Mouse (Mus musculus): ENCODE results near the gene Olig1. TPM values are rescaled to one million over a fixed set of nuclear protein-coding genes. Genes with fewer than 3 reads are reported as not detected.

Olig1 gene
- polyA plus RNA-seq, 1 experiment: not detected

DNA sequence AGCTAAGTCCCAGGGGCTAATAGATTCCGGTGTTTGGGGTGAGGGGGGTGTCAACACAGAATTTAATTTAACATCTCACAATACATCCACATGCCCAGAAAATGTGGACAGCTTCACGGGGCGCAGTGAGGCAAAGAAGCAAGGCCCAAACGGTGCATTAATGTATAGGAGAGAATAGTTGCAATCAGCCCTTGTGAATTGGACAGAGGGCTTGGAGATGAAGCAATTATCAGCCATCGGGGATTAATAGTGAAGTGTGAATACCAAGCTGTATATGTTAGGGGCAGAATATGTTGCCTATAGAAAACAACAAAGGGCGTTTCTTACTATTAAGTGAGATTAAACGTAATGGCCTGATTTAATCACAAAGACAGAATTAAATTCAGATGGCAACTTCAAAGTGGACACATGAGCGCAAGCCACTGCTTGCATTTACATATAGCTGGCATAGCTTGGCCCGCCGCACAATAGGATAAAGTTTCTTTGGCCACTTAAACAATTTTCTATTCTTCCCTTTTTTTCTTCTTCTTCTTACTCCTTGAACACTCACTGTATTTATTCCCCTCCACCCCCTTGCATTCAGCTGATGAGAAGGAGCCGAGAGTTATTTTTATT, 23.3 kb downstream of the Olig1 start:
- H3K4me3 ChIP-seq: no peak overlapping the region
- H3K4me2 ChIP-seq (ENCODE audit: low read depth): no peak overlapping the region
- H3K36me3 ChIP-seq (ENCODE audit: control insufficient read depth, insufficient read depth): no peaks in the 10 kb centered on the region
- no peak overlapping the region for H3ac ChIP-seq (ENCODE audit: control insufficient read depth, insufficient read length)
- peaks cover 63% of the 10 kb centered on the region for H3K27me3 ChIP-seq (ENCODE audit: control insufficient read depth, insufficient read depth, insufficient read length)
- TF ChIP-seq CEBPB (IDR thresholded peaks at IDR 0.05; ENCODE audit: insufficient read depth, poor library complexity, severe bottlenecking) (no peak), MYOD1 (IDR thresholded peaks at IDR 0.05; ENCODE audit: control insufficient read depth in 1 of 3, insufficient read length in 2 of 3, low read depth in 2 of 3) (no peak), E2F4 (IDR thresholded peaks at IDR 0.05; ENCODE audit: insufficient read depth) (no peak), REST (IDR thresholded peaks at IDR 0.05; ENCODE audit: insufficient read depth, insufficient read length) (no peak), SRF (IDR thresholded peaks at IDR 0.05; ENCODE audit: control insufficient read depth, insufficient read length, low read depth) (no peak), TCF12 (IDR thresholded peaks at IDR 0.05; ENCODE audit: insufficient read depth, poor library complexity, severe bottlenecking) (no peak), TCF3 (IDR thresholded peaks at IDR 0.05; ENCODE audit: insufficient read length, low read depth) (no peak), MYOG (IDR thresholded peaks at IDR 0.05; ENCODE audit: control insufficient read depth in 1 of 3, insufficient read depth in 1 of 3, insufficient read length in 2 of 3, low read depth in 2 of 3) (no peak), POLR2AphosphoS2 (IDR thresholded peaks at IDR 0.05; ENCODE audit: insufficient read length, low read depth) (no peak), POLR2A (IDR thresholded peaks at IDR 0.05; ENCODE audit: insufficient read length, low read depth) (no peak), USF1 (IDR thresholded peaks at IDR 0.05; ENCODE audit: low read depth) (no peak), MAX (IDR thresholded peaks at IDR 0.05; ENCODE audit: low read depth) (no peak)
- no peaks in the 10 kb centered on the region for H3K79me2 ChIP-seq (ENCODE audit: control insufficient read depth, insufficient read depth)

DNA sequence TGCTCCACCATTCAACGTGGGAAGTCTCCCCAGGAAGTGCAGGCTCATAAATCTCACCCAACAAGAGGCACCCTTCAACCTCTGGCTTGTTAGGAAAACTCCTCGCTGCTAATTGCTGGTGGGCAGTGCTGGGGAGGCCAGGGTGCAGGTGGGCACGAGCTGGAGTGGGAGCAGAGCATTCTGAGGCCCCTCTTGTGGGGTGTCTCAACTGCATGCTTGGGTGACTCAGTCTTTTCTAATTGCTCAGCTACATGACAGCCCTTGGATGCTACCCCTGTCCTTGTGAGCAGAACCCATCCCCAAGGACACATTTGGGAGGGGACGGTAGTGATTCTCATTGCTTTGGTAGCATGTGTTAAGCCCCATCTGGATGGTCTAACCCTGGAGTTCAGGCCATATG, 28.2 kb downstream of the Olig1 start:
- H3ac ChIP-seq (ENCODE audit: control insufficient read depth, insufficient read length): no peak overlapping the region
- no peak overlapping the region for H3K4me3 ChIP-seq
- no peak overlapping the region for H3K4me2 ChIP-seq (ENCODE audit: low read depth)
- no peaks in the 10 kb centered on the region for H3K79me2 ChIP-seq (ENCODE audit: control insufficient read depth, insufficient read depth)
- TF ChIP-seq MAX (IDR thresholded peaks at IDR 0.05; ENCODE audit: low read depth): no peak
- H3K36me3 ChIP-seq (ENCODE audit: control insufficient read depth, insufficient read depth): no peaks in the 10 kb centered on the region
- H3K27me3 ChIP-seq (ENCODE audit: control insufficient read depth, insufficient read depth, insufficient read length): peaks cover 40% of the 10 kb centered on the region

DNA sequence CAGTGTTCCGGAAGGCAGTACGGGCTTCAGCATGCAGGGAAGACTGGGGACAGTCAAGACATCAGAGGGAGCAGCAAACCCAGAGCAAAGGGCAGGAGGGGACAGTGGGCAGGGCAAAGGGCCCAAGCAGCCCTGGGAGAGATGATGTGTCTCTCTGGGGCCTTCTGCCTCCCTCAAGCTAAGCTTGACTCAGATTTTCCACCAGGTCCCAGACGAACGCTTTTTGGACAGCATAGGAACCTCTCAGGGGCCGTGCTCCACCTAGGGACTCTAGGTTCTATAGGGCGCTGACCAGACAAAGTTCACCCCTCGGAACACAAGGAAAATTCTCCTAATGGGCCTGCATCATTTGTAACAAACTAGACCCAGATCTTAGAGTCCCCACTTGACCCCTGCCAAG, 29.8 kb downstream of the Olig1 start:
- Histone ChIP-seq H3K36me3 (ENCODE audit: control insufficient read depth, insufficient read depth) (no peaks in the 10 kb centered on the region), H3K27me3 (ENCODE audit: control insufficient read depth, insufficient read depth, insufficient read length) (peaks cover 46% of the 10 kb centered on the region), H3ac (ENCODE audit: control insufficient read depth, insufficient read length) (no peak overlapping the region), H3K4me2 (ENCODE audit: low read depth) (no peak overlapping the region), H3K79me2 (ENCODE audit: control insufficient read depth, insufficient read depth) (no peaks in the 10 kb centered on the region), H3K4me3 (no peak overlapping the region)
- TF ChIP-seq CEBPB (IDR thresholded peaks at IDR 0.05; ENCODE audit: insufficient read depth, poor library complexity, severe bottlenecking): no peak
- TF ChIP-seq POLR2AphosphoS2 (IDR thresholded peaks at IDR 0.05; ENCODE audit: insufficient read length, low read depth): no peak
- TF ChIP-seq MYOG (IDR thresholded peaks at IDR 0.05; ENCODE audit: control insufficient read depth in 1 of 3, insufficient read depth in 1 of 3, insufficient read length in 2 of 3, low read depth in 2 of 3): no peak
- TF ChIP-seq MAX (IDR thresholded peaks at IDR 0.05; ENCODE audit: low read depth): no peak
- TF ChIP-seq MYOD1 (IDR thresholded peaks at IDR 0.05; ENCODE audit: control insufficient read depth in 1 of 3, insufficient read length in 2 of 3, low read depth in 2 of 3): no peak
- TF ChIP-seq POLR2A (IDR thresholded peaks at IDR 0.05; ENCODE audit: insufficient read length, low read depth): no peak
- no peak for TF ChIP-seq E2F4 (IDR thresholded peaks at IDR 0.05; ENCODE audit: insufficient read depth)
- no peak for TF ChIP-seq USF1 (IDR thresholded peaks at IDR 0.05; ENCODE audit: low read depth)
- TF ChIP-seq TCF12 (IDR thresholded peaks at IDR 0.05; ENCODE audit: insufficient read depth, poor library complexity, severe bottlenecking): no peak
- no peak for TF ChIP-seq SRF (IDR thresholded peaks at IDR 0.05; ENCODE audit: control insufficient read depth, insufficient read length, low read depth)
- no peak for TF ChIP-seq REST (IDR thresholded peaks at IDR 0.05; ENCODE audit: insufficient read depth, insufficient read length)

DNA sequence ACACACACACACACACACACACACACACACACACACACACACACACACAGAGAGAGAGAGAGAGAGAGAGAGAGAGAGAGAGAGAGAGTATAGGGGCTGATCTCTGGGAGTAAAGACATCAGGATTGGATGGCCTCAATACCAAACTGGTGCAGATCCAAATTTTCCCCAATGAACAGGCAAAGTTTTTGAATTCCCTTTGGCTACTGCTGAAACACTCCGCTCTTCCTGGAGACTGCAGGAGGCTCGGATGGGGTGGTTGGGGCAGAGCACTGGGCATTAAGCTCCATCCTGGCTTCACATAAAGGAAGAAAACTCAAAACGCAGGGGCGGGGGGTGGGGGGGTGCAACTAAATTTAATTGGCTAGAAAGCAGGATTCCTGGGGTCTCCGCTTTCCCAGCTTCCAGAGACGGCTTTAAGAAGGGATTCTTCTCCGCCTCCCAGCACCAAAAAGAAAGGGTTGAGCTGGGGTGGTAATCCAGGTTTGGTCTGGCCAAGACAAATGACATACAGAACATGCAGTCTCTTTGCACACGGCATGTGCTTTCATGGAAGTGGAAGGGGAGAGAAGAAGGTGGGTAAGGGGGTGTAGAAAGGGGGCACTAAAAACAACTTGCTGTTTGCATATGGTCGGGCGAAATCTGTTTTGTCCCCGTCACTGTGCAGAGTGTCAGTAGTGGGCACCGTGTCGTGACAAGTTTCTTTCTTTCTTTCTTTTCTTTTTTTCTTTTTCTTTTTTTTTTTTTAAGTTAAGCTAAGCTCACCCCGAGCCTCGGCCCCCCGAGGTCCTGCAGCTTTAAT, 31.3 kb downstream of the Olig1 start:
- no peaks in the 10 kb centered on the region for H3K79me2 ChIP-seq (ENCODE audit: control insufficient read depth, insufficient read depth)
- no peak for TF ChIP-seq SRF (IDR thresholded peaks at IDR 0.05; ENCODE audit: control insufficient read depth, insufficient read length, low read depth)
- TF ChIP-seq E2F4 (IDR thresholded peaks at IDR 0.05; ENCODE audit: insufficient read depth): no peak
- no peak for TF ChIP-seq TCF3 (IDR thresholded peaks at IDR 0.05; ENCODE audit: insufficient read length, low read depth)
- no peak for TF ChIP-seq MYOD1 (IDR thresholded peaks at IDR 0.05; ENCODE audit: control insufficient read depth in 1 of 3, insufficient read length in 2 of 3, low read depth in 2 of 3)
- TF ChIP-seq REST (IDR thresholded peaks at IDR 0.05; ENCODE audit: insufficient read depth, insufficient read length): no peak
- TF ChIP-seq POLR2AphosphoS2 (IDR thresholded peaks at IDR 0.05; ENCODE audit: insufficient read length, low read depth): no peak
- no peak for TF ChIP-seq MAX (IDR thresholded peaks at IDR 0.05; ENCODE audit: low read depth)
- TF ChIP-seq MYOG (IDR thresholded peaks at IDR 0.05; ENCODE audit: control insufficient read depth in 1 of 3, insufficient read depth in 1 of 3, insufficient read length in 2 of 3, low read depth in 2 of 3): no peak
- no peak overlapping the region for H3K4me3 ChIP-seq
- H3K4me2 ChIP-seq (ENCODE audit: low read depth): no peak overlapping the region
- H3K36me3 ChIP-seq (ENCODE audit: control insufficient read depth, insufficient read depth): no peaks in the 10 kb centered on the region
- peaks cover 41% of the 10 kb centered on the region for H3K27me3 ChIP-seq (ENCODE audit: control insufficient read depth, insufficient read depth, insufficient read length)
- H3ac ChIP-seq (ENCODE audit: control insufficient read depth, insufficient read length): no peak overlapping the region

DNA sequence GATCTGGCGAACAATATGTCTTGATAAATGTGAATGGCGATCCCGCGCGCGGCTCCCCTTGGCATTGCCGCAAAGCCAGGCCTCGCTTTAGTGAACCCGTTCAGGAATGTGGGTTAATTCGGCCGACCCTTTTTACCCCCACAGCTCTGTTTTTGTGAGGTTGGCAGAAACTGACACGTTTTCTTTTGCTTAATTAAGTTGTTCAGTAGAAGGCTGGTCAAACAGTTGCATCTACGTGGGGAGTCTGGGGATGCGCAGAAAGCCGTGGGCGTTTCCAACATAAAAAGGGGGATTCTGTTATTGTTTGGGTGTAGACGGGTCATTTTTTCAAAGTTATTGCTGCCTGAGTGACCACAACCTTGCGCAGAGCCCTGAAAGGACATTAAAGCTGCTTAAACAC, 31.9 kb downstream of the Olig1 start:
- TF ChIP-seq SRF (IDR thresholded peaks at IDR 0.05; ENCODE audit: control insufficient read depth, insufficient read length, low read depth) (no peak), TCF12 (IDR thresholded peaks at IDR 0.05; ENCODE audit: insufficient read depth, poor library complexity, severe bottlenecking) (no peak), MAX (IDR thresholded peaks at IDR 0.05; ENCODE audit: low read depth) (no peak), USF1 (IDR thresholded peaks at IDR 0.05; ENCODE audit: low read depth) (no peak), MYOG (IDR thresholded peaks at IDR 0.05; ENCODE audit: control insufficient read depth in 1 of 3, insufficient read depth in 1 of 3, insufficient read length in 2 of 3, low read depth in 2 of 3) (no peak), TCF3 (IDR thresholded peaks at IDR 0.05; ENCODE audit: insufficient read length, low read depth) (no peak), POLR2A (IDR thresholded peaks at IDR 0.05; ENCODE audit: insufficient read length, low read depth) (no peak), CEBPB (IDR thresholded peaks at IDR 0.05; ENCODE audit: insufficient read depth, poor library complexity, severe bottlenecking) (no peak), REST (IDR thresholded peaks at IDR 0.05; ENCODE audit: insufficient read depth, insufficient read length) (no peak), POLR2AphosphoS2 (IDR thresholded peaks at IDR 0.05; ENCODE audit: insufficient read length, low read depth) (no peak), E2F4 (IDR thresholded peaks at IDR 0.05; ENCODE audit: insufficient read depth) (no peak), MYOD1 (IDR thresholded peaks at IDR 0.05; ENCODE audit: control insufficient read depth in 1 of 3, insufficient read length in 2 of 3, low read depth in 2 of 3) (no peak)
- Histone ChIP-seq H3K36me3 (ENCODE audit: control insufficient read depth, insufficient read depth) (no peaks in the 10 kb centered on the region), H3K79me2 (ENCODE audit: control insufficient read depth, insufficient read depth) (no peaks in the 10 kb centered on the region), H3ac (ENCODE audit: control insufficient read depth, insufficient read length) (no peak overlapping the region), H3K4me2 (ENCODE audit: low read depth) (no peak overlapping the region), H3K4me3 (no peak overlapping the region), H3K27me3 (ENCODE audit: control insufficient read depth, insufficient read depth, insufficient read length) (peaks cover 36% of the 10 kb centered on the region)

Data from myocyte (in vitro differentiated cells).